ENCODE assay signal across 18 mouse cellular contexts in the genomic region with DNA sequence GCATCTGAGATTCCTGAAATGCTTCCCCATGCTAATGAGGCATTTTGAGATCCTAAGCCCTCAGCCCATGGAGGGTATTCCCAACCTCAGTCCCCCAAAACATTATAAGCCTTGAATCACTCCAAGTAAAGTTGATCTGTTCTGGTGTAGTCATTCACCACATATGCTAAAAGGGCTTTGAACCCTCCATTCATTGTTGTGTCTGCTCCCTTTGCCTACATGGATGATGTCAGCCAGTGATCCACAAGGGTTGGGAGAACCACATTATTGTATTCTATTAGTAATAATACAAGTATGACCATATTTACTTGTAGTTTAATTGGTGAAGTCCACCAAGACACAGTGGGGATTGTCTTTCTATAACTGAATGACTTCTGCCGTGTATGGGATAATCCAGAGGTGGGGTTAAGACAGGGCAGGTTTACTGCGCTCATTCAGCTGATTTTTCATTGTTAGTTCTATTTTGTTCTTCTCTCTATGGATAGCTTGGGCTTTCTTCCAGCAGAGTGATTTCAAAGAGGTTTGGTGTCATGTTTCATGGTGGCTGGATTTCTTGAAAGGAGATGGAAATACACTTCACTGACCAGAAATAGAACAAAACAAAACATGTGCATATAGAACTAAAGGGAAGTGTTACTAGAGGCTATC.
A peak's percentile ranks its signal among the peaks of the same experiment; 100 is the strongest.
DNase-seq lines count a peak whose midpoint lies in the region; ATAC-seq and TF ChIP-seq lines count a peak whose summit lies in the region.
"Had no signal": no experiment of that assay in that cellular context is flagged by ENCODE, and none has a peak within 500 bp of the region (broad histone marks: within the 10 kb centered on the region; RNA-seq: fewer than 3 reads in every experiment).

No protein-coding gene starts in this region.

- TF ChIP-seq CTCF in brain, embryonic 14.5 days (IDR thresholded peaks at IDR 0.05; ENCODE audit: borderline replicate concordance, extremely low read depth, insufficient read depth, insufficient read length), result no peak

- no peak for DNase-seq in heart, postnatal 14 days
- no peak for DNase-seq in kidney, postnatal 10 days
- peak; percentile 82 for DNase-seq in brain, embryonic 14.5 days (ENCODE audit: low read depth)
- DNase-seq in ovary, postnatal 10 days (ENCODE audit: low spot score), result no peak
- no peak for DNase-seq in frontal cortex, postnatal 25 days (ENCODE audit: low spot score in 2 of 2)
- DNase-seq: cerebellum, adult 11-12 months; kidney, postnatal 25 days; left cerebral cortex, postnatal 4 days; lung, postnatal 14 days; midbrain, embryonic 14.5 days; thymus, postnatal 14 days had no signal

- no peak overlapping the region for H3K4me3 ChIP-seq in heart, embryonic 12.5 days
- H3K4me3 ChIP-seq in kidney, embryonic 16.5 days (ENCODE audit: low read length), result no peak overlapping the region
- H3K4me3 ChIP-seq in forebrain, embryonic 13.5 days, result no peak overlapping the region
- H3K4me3 ChIP-seq: liver, embryonic 12.5 days; neural tube, embryonic 12.5 days had no signal

- WGBS in heart, embryonic 12.5 days, result 59% methylated on average over 2 of the region's 2 CpGs
- WGBS in kidney, embryonic 16.5 days, result 38% methylated on average over 2 of the region's 2 CpGs
- 7% methylated on average over 2 of the region's 2 CpGs for WGBS in forebrain, embryonic 13.5 days

- no peaks in the 10 kb centered on the region for H3K9me3 ChIP-seq in heart, embryonic 12.5 days (replicated peaks)
- H3K9me3 ChIP-seq in kidney, embryonic 16.5 days (ENCODE audit: low read length), result no peaks in the 10 kb centered on the region
- no peaks in the 10 kb centered on the region for H3K9me3 ChIP-seq in forebrain, embryonic 13.5 days (replicated peaks)
- H3K9me3 ChIP-seq: G1E; liver, embryonic 12.5 days; neural tube, embryonic 12.5 days had no signal

- intact Hi-C loops in heart, postnatal 14 days (cut with DNase I), result no loop called here

- no peaks in the 10 kb centered on the region for H3K36me3 ChIP-seq in heart, embryonic 12.5 days
- H3K36me3 ChIP-seq in kidney, embryonic 16.5 days (ENCODE audit: insufficient read depth, low read length), result no peaks in the 10 kb centered on the region
- H3K36me3 ChIP-seq in forebrain, embryonic 13.5 days (ENCODE audit: poor library complexity, severe bottlenecking), result no peaks in the 10 kb centered on the region
- H3K36me3 ChIP-seq: G1E; liver, embryonic 12.5 days; neural tube, embryonic 12.5 days had no signal

- no peak for TF ChIP-seq POLR2A in brain, embryonic 14.5 days (IDR thresholded peaks at IDR 0.05; ENCODE audit: borderline replicate concordance, extremely low read depth, insufficient read depth, insufficient read length, poor library complexity, severe bottlenecking)

- H3K27me3 ChIP-seq in heart, embryonic 12.5 days (replicated peaks), result no peaks in the 10 kb centered on the region
- H3K27me3 ChIP-seq in kidney, embryonic 16.5 days (ENCODE audit: insufficient read depth, low read length), result no peaks in the 10 kb centered on the region
- H3K27me3 ChIP-seq in forebrain, embryonic 13.5 days, result no peaks in the 10 kb centered on the region
- H3K27me3 ChIP-seq: liver, embryonic 12.5 days; neural tube, embryonic 12.5 days had no signal

- H3K4me1 ChIP-seq in heart, embryonic 12.5 days (replicated peaks), result peaks cover 13% of the 10 kb centered on the region
- no peaks in the 10 kb centered on the region for H3K4me1 ChIP-seq in kidney, embryonic 16.5 days (ENCODE audit: insufficient read depth, low read length)
- peaks cover 8% of the 10 kb centered on the region; the same call in 1 of the 2 replicates for H3K4me1 ChIP-seq in forebrain, embryonic 13.5 days
- H3K4me1 ChIP-seq: liver, embryonic 12.5 days; neural tube, embryonic 12.5 days had no signal

- ATAC-seq in heart, embryonic 12.5 days (ENCODE audit: insufficient number of reproducible peaks, low FRiP score), result no peak
- ATAC-seq in kidney, embryonic 16.5 days (ENCODE audit: low FRiP score, low TSS enrichment), result peak; percentile 19; the same call in 1 of the 2 replicates
- peak; percentile 68 for ATAC-seq in forebrain, embryonic 13.5 days
- ATAC-seq: inflammation-experienced regulatory T-cells, adult 6 months; liver, embryonic 12.5 days had no signal

- no peak overlapping the region for H3K4me2 ChIP-seq in heart, embryonic 12.5 days
- H3K4me2 ChIP-seq in kidney, embryonic 16.5 days (replicated peaks; ENCODE audit: low read depth, low read length), result no peak overlapping the region
- no peak overlapping the region for H3K4me2 ChIP-seq in forebrain, embryonic 13.5 days
- H3K4me2 ChIP-seq: liver, embryonic 12.5 days; neural tube, embryonic 12.5 days had no signal

- peak overlapping the region; percentile 79 for H3K27ac ChIP-seq in heart, embryonic 12.5 days (ENCODE audit: poor library complexity, severe bottlenecking)
- no peak overlapping the region for H3K27ac ChIP-seq in kidney, embryonic 16.5 days (ENCODE audit: low read length)
- H3K27ac ChIP-seq in forebrain, embryonic 13.5 days, result no peak overlapping the region
- H3K27ac ChIP-seq: liver, embryonic 12.5 days; neural tube, embryonic 12.5 days had no signal

- H3K9ac ChIP-seq in heart, embryonic 12.5 days, result no peak overlapping the region
- H3K9ac ChIP-seq in kidney, embryonic 16.5 days (replicated peaks; ENCODE audit: low read length), result no peak overlapping the region
- no peak overlapping the region for H3K9ac ChIP-seq in forebrain, embryonic 13.5 days
- H3K9ac ChIP-seq: liver, embryonic 12.5 days; neural tube, embryonic 12.5 days had no signal
